Mouse (Mus musculus): ENCODE measurements around the gene Lhpp.

The Lhpp gene

GRCm38 (mm10) chr7:132610468-132611318, at the start of gene Lhpp:
Gene Lhpp (plus strand): TSS chr7:132610638.
- peak; percentile 38 for DNase-seq (ENCODE audit: low spot score)

- no peak for DNase-seq (ENCODE audit: low spot score)
Observed at GRCm38 (mm10) chr7:132565831-132566230, 44.6 kb upstream of the Lhpp start.

- DNase-seq (ENCODE audit: low spot score): no peak
Observed at GRCm38 (mm10) chr7:132568817-132569216, 41.6 kb upstream of the Lhpp start.

GRCm38 (mm10) chr7:132570071-132570470, 40.4 kb upstream of the Lhpp start:
- no peak for DNase-seq (ENCODE audit: low spot score)

- DNase-seq (ENCODE audit: low spot score): no peak
Observed at GRCm38 (mm10) chr7:132571481-132571880, 39.0 kb upstream of the Lhpp start.

GRCm38 (mm10) chr7:132572738-132573137, 37.7 kb upstream of the Lhpp start:
- DNase-seq (ENCODE audit: low spot score): no peak

- DNase-seq (ENCODE audit: low spot score): no peak
Observed at GRCm38 (mm10) chr7:132573205-132573604, 37.2 kb upstream of the Lhpp start.

- DNase-seq (ENCODE audit: low spot score): no peak
Observed at GRCm38 (mm10) chr7:132574646-132575045, 35.8 kb upstream of the Lhpp start.

- peak; percentile 80 for DNase-seq (ENCODE audit: low spot score)
Observed at GRCm38 (mm10) chr7:132575623-132576022, 34.8 kb upstream of the Lhpp start.

- DNase-seq (ENCODE audit: low spot score): peak; percentile 92
Observed at GRCm38 (mm10) chr7:132576116-132576650, 34.3 kb upstream of the Lhpp start, which contains the start of gene Oat. Gene Oat (minus strand): TSS chr7:132576398.

GRCm38 (mm10) chr7:132576891-132577290, 33.5 kb upstream of the Lhpp start:
- DNase-seq (ENCODE audit: low spot score): no peak

GRCm38 (mm10) chr7:132580511-132580910, 29.9 kb upstream of the Lhpp start:
- no peak for DNase-seq (ENCODE audit: low spot score)

- no peak for DNase-seq (ENCODE audit: low spot score)
Observed at GRCm38 (mm10) chr7:132581441-132581840, 29.0 kb upstream of the Lhpp start.

GRCm38 (mm10) chr7:132585695-132586491, 24.5 kb upstream of the Lhpp start:
- no peak for DNase-seq (ENCODE audit: low spot score)

- DNase-seq (ENCODE audit: low spot score): no peak
Observed at GRCm38 (mm10) chr7:132587167-132587566, 23.3 kb upstream of the Lhpp start.

- DNase-seq (ENCODE audit: low spot score): no peak
Observed at GRCm38 (mm10) chr7:132589610-132590009, 20.8 kb upstream of the Lhpp start.

- DNase-seq (ENCODE audit: low spot score): no peak
Observed at GRCm38 (mm10) chr7:132593762-132594161, 16.7 kb upstream of the Lhpp start.

- DNase-seq (ENCODE audit: low spot score): no peak
Observed at GRCm38 (mm10) chr7:132594325-132594724, 16.1 kb upstream of the Lhpp start.

- no peak for DNase-seq (ENCODE audit: low spot score)
Observed at GRCm38 (mm10) chr7:132595787-132596186, 14.7 kb upstream of the Lhpp start.

GRCm38 (mm10) chr7:132596557-132597250, 13.7 kb upstream of the Lhpp start:
- DNase-seq (ENCODE audit: low spot score): no peak

- no peak for DNase-seq (ENCODE audit: low spot score)
Observed at GRCm38 (mm10) chr7:132597251-132598041, 13.0 kb upstream of the Lhpp start.
